Mouse (Mus musculus): ENCODE measurements around the gene 2300009A05Rik.

Gene 2300009A05Rik

DNA sequence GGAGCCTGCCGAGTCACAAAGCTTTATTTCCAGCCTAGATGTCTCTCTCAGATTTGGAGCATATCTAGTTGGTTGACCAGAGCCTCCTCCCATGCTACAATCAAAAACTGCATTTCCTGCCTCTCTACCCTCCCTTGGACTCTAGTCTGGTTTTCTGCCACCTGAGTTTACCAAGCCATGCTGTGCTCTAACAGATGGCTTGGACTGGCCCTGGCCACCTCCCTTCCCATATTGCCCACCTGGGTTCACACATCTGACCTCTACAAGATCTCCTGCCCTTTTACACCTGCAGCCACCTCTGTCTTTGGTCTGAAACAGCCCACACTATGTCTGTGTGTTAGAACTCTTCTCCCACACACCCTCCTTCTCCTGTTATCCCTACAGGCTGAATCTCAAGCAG is 50.9 kb downstream of the 2300009A05Rik start:
- no peak for DNase-seq (ENCODE audit: inconsistent ontology term)

DNA sequence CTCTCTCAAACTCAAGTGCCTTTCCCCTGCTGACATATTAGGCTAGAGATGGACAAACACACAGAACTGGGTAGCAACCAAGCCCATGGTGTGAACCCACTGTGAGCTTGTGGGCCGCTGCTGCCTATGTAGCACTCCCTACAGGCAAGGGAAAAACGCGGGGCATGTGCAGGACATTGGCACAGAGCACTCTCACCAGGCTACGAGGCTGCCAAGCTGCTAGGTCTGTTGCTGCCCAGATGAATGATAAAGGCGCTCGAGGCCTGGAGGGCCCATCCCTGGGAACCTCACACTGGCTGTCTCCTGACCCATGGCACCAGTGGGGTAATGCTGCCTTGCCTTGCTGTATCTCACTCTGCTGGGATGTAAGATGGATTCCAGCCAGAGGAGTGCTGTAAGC is 53.0 kb downstream of the 2300009A05Rik start:
- peak; percentile 14 for DNase-seq (ENCODE audit: inconsistent ontology term)
